Mouse (Mus musculus) ES-Bruce4 (cell line): ENCODE measurements at regions not wholly inside any gene's neighbourhood (a gene's known extent, or its start where the extent isn't known, plus 50 kb on each side); places are given as distances from the start of the nearest gene placed in this dataset.

ENCODE experiments used
- H3K27ac ChIP-seq: 2 replicates; pipeline ENCODE4 v1.5.1; 2012; ENCODE audit warnings: low read length, inconsistent platforms; ENCODE audit not compliant: insufficient read depth
- H3K27me3 ChIP-seq: 2 replicates; pipeline ENCODE4 v1.6.1; 2012; ENCODE audit warnings: mild to moderate bottlenecking, low read length, inconsistent platforms; ENCODE audit not compliant: control insufficient read depth, poor library complexity, insufficient read depth, severe bottlenecking
- H3K36me3 ChIP-seq: 2 replicates; pipeline ENCODE4 v1.6.1; 2012; ENCODE audit warnings: inconsistent platforms, mild to moderate bottlenecking, low read length, moderate library complexity; ENCODE audit not compliant: control insufficient read depth, poor library complexity, insufficient read depth, severe bottlenecking
- H3K4me1 ChIP-seq: one replicate; pipeline ENCODE4 v1.8.1; 2011; ENCODE audit warnings: low read length; ENCODE audit not compliant: control insufficient read depth, insufficient read depth
- H3K4me3 ChIP-seq: 2 replicates; pipeline ENCODE4 v1.5.1; 2011; ENCODE audit warnings: low read depth, mild to moderate bottlenecking, low read length
- H3K9ac ChIP-seq: 2 replicates; pipeline ENCODE4 v1.6.1; 2012; ENCODE audit warnings: low read depth, mild to moderate bottlenecking, inconsistent platforms; ENCODE audit not compliant: poor library complexity, severe bottlenecking
- H3K9me3 ChIP-seq: replicated peaks from 2 replicates; pipeline ENCODE4 v1.6.1; 2012; ENCODE audit warnings: mild to moderate bottlenecking, low read length, inconsistent platforms; ENCODE audit not compliant: control insufficient read depth, poor library complexity, insufficient read depth, severe bottlenecking
- CTCF ChIP-seq: IDR thresholded peaks from one replicate; pipeline ENCODE4 v1.8.1; 2011; ENCODE audit warnings: low read depth, low read length
- EP300 ChIP-seq: IDR thresholded peaks from 2 replicates; pipeline ENCODE4 v1.6.1; 2011; ENCODE audit warnings: low read depth, low read length; ENCODE audit not compliant: insufficient read depth
- POLR2A ChIP-seq: IDR thresholded peaks from one replicate; pipeline ENCODE4 v1.8.1; 2011; ENCODE audit warnings: low read length; ENCODE audit not compliant: insufficient read depth

GRCm38 (mm10) chr4:95489059-95489458 lies 68.2 kb upstream of the Fggy start:
- TF ChIP-seq POLR2A, result no peak
- no peak for TF ChIP-seq EP300
- no peak for TF ChIP-seq CTCF
- no peaks in the 10 kb centered on the region for H3K9me3 ChIP-seq
- H3K9ac ChIP-seq, result no peak overlapping the region
- no peak overlapping the region for H3K4me3 ChIP-seq
- no peak overlapping the region for H3K27ac ChIP-seq
- no peaks in the 10 kb centered on the region for H3K36me3 ChIP-seq
- no peaks in the 10 kb centered on the region for H3K4me1 ChIP-seq
- H3K27me3 ChIP-seq, result no peaks in the 10 kb centered on the region

DNA sequence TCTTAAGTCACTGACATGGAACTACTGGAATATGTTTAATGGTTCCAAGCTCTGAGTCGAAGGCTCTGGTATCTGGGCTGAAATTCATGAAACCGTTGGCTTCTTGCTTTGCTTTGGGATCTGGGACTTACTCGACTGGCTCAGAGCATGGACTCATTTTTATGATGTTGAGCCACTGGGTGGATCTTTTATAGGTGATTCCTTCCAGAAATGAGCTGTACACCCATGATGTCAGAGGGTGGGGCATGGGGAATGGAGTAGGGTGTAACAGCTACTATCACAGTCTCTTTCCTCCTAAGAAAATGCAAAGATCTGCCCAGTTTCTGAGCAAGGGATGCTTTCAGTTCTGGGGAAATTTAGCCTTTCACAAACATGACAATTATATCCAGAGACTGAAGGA lies 57.0 kb upstream of the Fggy start:
- H3K9ac ChIP-seq, result no peak overlapping the region
- no peaks in the 10 kb centered on the region for H3K9me3 ChIP-seq
- H3K4me1 ChIP-seq, result no peaks in the 10 kb centered on the region
- H3K27me3 ChIP-seq, result no peaks in the 10 kb centered on the region
- H3K36me3 ChIP-seq, result no peaks in the 10 kb centered on the region
- TF ChIP-seq EP300, result no peak
- TF ChIP-seq POLR2A, result no peak
- no peak for TF ChIP-seq CTCF
- no peak overlapping the region for H3K27ac ChIP-seq
- no peak overlapping the region for H3K4me3 ChIP-seq

DNA sequence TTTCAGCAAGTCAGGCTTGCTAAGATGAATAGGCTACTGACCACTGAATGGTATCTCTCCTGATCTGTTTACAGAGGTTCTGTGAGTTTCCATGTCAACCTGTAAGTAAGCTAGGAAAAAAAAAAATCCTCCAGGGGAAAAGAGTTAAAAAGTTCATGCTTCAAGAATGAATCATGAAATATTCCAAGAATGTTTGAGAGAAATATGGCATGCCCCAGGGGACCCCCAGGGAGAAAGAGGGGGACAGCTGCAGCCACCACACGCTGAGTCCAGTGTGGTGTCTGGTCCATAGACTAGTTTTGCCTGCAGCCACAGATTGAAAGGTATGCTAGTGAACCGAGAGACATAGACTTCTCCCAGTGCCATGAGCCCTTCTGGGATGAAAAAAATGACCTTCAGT lies 56.1 kb upstream of the Fggy start:
- Histone ChIP-seq H3K9me3 (no peaks in the 10 kb centered on the region), H3K4me3 (no peak overlapping the region), H3K9ac (no peak overlapping the region), H3K27ac (no peak overlapping the region), H3K4me1 (no peaks in the 10 kb centered on the region), H3K36me3 (no peaks in the 10 kb centered on the region), H3K27me3 (no peaks in the 10 kb centered on the region)
- no peak for TF ChIP-seq EP300
- TF ChIP-seq POLR2A, result no peak
- no peak for TF ChIP-seq CTCF

DNA sequence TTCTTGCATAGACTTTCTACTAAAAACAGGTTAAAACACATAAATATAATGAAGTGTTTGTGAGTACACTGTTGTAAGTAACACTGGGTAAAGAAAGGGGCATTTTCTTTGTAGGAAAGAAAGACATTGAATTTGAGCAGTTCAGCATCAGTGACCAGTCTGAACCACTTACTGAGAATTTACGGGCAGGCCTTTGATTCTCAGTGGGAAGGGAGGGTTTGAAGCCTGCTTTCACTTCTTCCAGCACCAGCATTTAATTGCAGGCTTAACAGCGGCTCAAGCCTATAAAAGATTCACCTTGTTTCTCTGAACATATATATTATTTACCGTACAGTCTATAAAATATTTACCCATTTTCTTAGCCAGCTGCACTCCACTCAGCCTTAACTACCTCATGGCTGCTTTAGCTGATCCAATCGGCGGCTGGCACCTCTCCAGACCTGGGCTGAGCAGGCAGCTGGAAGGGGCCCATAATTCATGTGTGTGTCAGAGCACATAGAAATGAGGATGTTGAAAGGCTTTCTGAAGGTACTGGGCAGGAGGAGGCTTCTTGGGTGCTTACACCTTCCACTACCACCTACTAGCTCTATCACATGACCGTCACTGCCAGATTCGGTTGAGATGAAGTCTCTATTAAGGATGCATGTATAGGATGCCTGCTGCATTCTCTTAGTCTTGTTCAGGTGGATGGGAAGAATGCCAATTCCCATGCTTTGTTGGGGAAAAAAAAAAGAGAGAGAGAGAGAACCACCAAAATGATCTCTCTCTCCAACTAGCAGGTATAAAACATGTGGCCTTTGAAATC lies 50.0 kb upstream of the Fggy start:
- no peaks in the 10 kb centered on the region for H3K4me1 ChIP-seq
- TF ChIP-seq POLR2A (no peak), CTCF (no peak), EP300 (no peak)
- no peak overlapping the region for H3K27ac ChIP-seq
- no peak overlapping the region for H3K4me3 ChIP-seq
- no peak overlapping the region for H3K9ac ChIP-seq
- no peaks in the 10 kb centered on the region for H3K36me3 ChIP-seq
- no peaks in the 10 kb centered on the region for H3K27me3 ChIP-seq
- peaks cover 3% of the 10 kb centered on the region; the same call in 1 of the 2 replicates for H3K9me3 ChIP-seq
